Mouse (Mus musculus) mesoderm, embryonic 11.5 days (tissue): ENCODE data around the gene Tnfrsf25.

ENCODE experiments used
- DNase-seq: peaks from one replicate; pipeline ENCODE4 v3.0.0-alpha.2; 2012; ENCODE audit warnings: low read depth, low spot score

The Tnfrsf25 gene

GRCm38 (mm10) chr4:152120311-152121182 lies 4.8 kb downstream of the Tnfrsf25 start:
- DNase-seq = no peak

DNA sequence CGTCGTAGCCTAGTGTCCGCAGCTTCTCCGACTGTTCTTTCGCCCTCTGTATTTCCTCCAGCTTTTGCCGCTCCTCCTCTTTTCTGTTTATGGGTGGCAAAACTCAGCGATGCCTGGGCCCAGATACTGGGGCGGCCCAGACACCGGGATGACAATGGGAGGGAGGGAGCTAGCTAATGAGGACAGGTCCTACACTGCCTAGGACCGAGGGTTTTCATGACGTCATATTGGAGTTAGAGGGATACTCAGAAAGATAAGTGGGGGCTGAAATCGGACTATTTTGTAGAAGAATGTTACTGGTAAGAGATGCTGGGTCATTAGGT lies 5.4 kb downstream of the Tnfrsf25 start:
- DNase-seq = no peak

GRCm38 (mm10) chr4:152124361-152124961 lies 8.7 kb downstream of the Tnfrsf25 start:
- DNase-seq = no peak

DNA sequence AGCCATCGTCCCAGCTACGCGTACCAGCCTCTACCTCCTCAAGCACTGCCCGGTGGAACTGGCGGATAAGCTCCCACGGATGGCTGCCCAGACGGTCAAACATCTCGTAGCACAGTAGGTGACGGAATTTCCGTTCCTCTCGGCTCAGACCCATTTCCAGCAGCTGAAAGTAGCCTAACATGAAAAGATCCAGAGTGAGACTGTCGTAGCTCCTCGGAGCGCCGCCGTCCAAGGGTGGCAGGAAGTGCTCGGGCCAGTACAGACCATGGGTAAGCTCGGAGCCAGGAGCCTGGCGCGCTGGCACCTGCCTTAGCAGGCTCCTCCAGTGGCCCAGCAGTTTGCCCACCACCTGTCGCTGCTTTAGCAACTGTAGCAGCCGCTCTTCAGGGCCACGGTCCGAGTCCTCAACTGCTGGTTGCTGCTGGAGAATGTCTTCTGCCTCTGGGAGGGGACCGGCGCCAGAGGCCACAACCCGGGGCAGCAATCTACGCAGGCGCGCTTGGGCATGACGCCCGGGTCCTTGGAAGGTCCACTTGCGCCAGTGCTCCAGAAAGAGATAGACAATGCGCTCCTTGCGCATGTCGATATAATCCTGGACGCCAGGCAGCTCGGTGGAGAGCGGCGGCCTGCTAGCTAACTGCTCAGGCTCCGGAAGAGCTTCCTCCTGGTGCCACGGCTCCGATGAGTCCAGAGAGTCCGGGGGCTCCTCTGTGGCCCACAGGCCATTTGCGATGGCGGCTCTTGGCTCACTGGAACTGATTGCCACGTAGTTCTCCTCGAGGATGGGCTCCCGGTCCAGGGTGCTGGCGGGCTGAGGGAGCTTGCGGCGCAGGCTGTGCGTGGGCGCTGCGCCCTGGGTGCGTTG lies 9.7 kb downstream of the Tnfrsf25 start:
- no peak for DNase-seq

DNA sequence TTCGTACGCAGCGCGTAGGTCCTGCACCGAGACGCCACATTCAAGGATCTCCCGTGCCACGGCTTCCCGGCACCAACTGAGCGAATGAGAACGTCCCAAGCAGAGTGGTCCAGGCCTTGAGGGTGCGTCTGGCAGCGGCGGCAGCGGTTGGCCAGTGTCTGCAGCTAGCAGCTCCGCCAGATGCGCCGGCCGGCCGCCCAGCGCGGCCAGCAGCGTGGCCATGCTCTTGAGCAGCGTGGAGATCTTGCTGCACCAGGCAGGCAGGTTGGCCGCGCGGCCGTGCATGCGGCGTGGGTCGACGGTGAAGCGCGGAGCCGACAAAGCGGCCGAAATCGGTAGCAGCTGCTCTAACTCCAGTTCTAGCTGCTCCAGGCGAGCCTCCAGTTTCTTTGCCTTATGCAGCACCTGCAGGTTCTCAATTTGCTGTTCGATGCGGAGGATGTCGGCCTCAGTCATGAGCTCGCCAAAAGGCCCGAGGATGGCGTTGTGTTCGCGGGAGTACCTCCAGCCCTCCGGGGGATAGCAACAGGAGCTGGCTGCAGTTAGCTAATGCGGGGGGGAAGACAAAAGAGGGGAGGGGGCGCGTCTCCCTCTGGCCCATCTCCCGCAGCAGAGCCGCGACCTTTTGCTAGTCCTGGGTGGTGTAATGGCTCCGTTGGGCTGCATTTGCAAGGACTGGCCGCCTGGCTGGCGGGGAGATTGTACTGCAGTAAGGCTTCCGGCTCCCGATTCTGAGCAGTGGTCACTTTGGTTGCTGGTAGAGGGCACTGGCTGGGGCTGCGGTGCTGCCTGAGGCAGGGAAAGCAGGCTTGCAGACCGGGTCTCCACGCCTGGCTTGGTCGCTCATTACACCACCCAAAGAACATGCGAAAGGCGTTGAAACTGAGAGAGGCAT lies 10.5 kb downstream of the Tnfrsf25 start:
- no peak for DNase-seq

- no peak for DNase-seq
These were observed 12.2 kb downstream of the Tnfrsf25 start for GRCm38 (mm10) chr4:152127884-152128283.

DNA sequence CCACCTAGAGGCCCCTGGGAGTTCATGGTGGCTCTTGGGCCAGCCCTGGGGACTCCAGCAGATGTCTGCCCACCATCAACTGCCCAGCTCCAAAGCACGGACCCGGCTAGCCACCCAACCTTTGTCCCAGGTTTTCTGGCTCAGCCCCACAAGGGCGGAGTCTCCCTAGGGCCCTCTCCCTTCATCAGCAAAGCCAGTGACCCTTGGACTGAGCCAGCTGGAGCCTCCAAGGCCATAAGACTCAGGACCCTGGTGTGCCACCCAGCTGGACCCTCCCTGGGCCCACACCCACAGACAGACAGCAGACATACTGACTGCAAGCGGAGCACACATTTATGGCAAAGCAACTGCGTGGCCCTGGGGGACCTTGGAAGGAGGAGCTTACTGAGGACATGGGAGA lies 13.1 kb downstream of the Tnfrsf25 start:
- no peak for DNase-seq

- no peak for DNase-seq
These were observed 13.7 kb downstream of the Tnfrsf25 start for GRCm38 (mm10) chr4:152129395-152129930.

DNA sequence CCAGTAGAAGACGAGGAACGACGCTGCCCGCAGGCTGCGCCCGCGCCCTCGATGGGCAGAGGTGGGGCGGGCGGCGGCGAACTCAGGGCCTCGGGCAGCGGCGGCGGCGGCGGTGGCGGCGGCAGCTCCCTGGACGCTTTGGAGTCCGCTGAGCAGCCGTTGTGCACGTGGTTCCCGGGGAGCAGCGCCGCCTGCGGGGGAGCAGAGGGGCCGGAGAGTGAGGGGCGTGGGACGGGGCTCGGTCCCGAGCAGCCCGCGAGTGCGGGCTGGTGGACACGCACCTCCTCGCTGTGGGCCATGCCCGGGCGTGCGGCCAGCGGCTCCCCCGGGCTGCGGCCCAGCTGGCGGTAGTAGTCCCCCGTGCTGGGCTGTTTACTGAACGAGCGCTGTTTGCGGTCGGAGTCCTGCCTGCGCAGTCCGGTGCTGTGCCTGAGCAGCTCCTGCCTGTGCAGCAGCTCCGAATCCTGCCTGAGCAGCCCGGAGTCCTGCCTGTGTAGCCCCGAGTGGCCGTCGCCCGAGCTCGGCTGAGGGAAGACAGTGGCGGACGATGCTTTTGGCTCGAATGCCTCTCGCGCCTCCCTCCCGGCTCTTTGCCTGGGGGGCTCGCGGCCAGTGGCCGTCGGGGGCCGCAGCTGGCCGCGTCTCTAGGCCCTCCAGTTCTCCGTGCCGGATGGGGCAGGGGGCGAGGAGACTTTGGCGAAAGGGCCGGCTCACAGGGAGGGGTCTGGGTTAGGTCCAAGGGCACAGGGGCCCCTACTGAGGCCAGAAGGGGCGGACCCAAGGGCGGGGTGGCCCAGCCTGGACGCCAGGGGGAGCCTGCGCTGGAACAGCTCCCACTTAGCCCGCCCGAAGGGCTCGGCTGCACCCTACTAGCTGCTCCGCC lies 15.3 kb downstream of the Tnfrsf25 start:
- DNase-seq = no peak

DNA sequence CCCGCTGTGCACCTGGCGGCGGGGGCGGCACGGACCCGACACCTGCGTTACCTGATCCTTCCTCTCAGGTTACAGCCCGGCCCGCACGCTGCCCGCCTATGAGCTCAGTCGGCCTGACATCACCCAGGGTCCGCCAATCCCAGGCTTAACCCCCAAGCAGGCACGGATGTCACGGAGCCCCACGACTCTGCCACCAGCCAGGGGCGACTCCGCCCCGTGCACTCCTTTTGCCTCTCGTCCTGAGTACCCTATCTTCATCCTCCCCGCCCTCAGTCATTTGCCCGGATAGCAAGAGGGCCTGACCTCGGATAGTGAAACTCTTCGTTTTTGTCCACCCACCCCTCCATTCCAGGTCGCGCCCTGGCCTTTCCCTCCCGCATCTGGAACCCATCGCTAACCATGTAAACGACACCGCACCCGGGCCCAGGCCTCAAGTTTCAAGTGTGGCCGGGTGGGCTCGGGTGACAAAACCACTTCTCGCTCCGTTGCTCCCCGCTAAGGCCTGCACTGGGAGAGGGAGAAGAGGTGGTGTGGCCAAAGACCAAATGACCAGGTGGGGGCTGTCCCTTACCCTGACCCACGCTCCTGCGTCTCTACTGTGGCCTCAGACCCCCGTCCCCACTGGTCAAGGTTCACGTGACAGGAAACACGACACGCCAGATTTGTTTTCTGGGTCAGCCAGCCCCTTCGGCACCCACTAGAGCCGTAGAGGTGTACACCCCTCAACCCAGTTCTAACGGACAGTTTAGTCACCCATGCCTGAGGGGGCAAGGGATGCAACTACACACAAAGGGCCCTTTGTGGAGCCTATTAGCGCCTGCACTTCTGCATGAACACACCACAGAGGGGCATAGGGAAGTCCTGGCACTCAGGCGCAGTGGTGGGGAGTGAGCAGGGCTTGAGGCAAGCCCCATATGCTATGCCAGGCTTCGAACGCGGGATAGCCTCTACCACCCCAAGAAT lies 16.4 kb downstream of the Tnfrsf25 start:
- DNase-seq = no peak

GRCm38 (mm10) chr4:152132772-152133169 lies 17.0 kb downstream of the Tnfrsf25 start:
- DNase-seq = no peak

DNA sequence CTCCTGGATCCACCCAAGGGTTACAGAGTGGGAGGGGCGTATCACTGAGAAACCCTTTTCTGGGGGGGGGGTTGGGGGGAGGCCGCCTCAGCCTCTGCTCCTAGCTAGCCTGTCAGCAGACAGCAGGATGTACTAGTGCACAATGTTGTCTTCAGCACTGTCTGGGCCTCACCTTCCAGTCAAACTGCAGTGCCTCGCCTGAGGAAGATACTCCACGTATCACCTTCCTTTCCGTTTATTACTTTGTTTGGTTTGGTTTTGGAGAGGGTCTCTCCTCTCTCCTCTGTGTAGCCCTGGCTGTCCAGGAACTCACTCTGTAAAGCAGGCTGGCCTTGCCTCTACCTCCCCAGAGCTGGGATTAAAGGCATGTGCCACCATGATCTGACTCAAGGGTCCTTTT lies 17.5 kb downstream of the Tnfrsf25 start:
- no peak for DNase-seq

- DNase-seq = no peak
These were observed 18.8 kb downstream of the Tnfrsf25 start for GRCm38 (mm10) chr4:152134507-152134906.

- no peak for DNase-seq
These were observed 19.6 kb downstream of the Tnfrsf25 start for GRCm38 (mm10) chr4:152135363-152135762.

- DNase-seq = no peak
These were observed 20.6 kb downstream of the Tnfrsf25 start for GRCm38 (mm10) chr4:152136112-152136875.

DNA sequence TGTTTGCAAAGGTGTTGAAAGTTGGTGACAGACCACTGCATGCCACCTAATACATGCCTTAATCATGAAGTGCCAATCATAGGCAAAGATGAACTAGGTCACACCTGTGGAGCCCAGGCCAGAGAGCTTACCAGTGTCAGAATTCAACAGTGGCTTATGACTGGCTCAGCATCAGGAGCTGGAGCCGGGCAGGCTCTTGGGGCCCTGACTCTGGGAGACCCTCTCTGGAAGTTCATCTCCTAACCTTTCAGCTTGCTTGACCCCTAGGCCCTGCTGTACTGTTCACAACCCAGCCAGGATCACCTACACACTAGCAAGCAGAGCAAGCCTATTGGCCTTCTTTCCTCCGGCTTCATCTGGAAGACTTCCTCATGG lies 21.1 kb downstream of the Tnfrsf25 start:
- DNase-seq = no peak

- peak; percentile 90 for DNase-seq
These were observed 22.9 kb downstream of the Tnfrsf25 start for GRCm38 (mm10) chr4:152138497-152139260.
